Mouse (Mus musculus) limb, embryonic 10.5 days (tissue): ENCODE measurements at regions not wholly inside any gene's neighbourhood (a gene's known extent, or its start where the extent isn't known, plus 50 kb on each side); places are given as distances from the start of the nearest gene placed in this dataset.

Experiments used
- DNase-seq: peaks from one replicate; pipeline ENCODE4 v3.0.0-alpha.2; 2017; ENCODE audit warnings: low spot score
- H3K27ac ChIP-seq: fragments of 300-500 bp; sonication (generic); 2 replicates; pipeline ENCODE4 v1.5.1; 2016; ENCODE audit warnings: mild to moderate bottlenecking
- H3K27me3 ChIP-seq: fragments of 300-500 bp; sonication (generic); 2 replicates; pipeline ENCODE4 v1.6.1; 2016; ENCODE audit warnings: low read depth, mild to moderate bottlenecking; ENCODE audit not compliant: poor library complexity, severe bottlenecking
- H3K36me3 ChIP-seq: fragments of 300-500 bp; sonication (generic); 2 replicates; pipeline ENCODE4 v1.6.1; 2016; ENCODE audit warnings: mild to moderate bottlenecking, moderate library complexity
- H3K4me1 ChIP-seq: fragments of 300-500 bp; sonication (generic); 2 replicates; pipeline ENCODE4 v1.6.1; 2016
- H3K4me3 ChIP-seq: fragments of 300-500 bp; sonication (generic); 2 replicates; pipeline ENCODE4 v1.5.1; 2016; ENCODE audit warnings: mild to moderate bottlenecking, moderate library complexity
- H3K9me3 ChIP-seq: fragments of 300-500 bp; sonication (generic); replicated peaks from 2 replicates; pipeline ENCODE4 v1.6.1; 2016; ENCODE audit warnings: mild to moderate bottlenecking
- WGBS: fragments of 180-500 bp; shearing (Covaris S2); methylation state at CpG from one replicate; pipeline ENCODE4 v1.1.7; 2016; 5-methylcytosine and 5-hydroxymethylcytosine counted together

DNA sequence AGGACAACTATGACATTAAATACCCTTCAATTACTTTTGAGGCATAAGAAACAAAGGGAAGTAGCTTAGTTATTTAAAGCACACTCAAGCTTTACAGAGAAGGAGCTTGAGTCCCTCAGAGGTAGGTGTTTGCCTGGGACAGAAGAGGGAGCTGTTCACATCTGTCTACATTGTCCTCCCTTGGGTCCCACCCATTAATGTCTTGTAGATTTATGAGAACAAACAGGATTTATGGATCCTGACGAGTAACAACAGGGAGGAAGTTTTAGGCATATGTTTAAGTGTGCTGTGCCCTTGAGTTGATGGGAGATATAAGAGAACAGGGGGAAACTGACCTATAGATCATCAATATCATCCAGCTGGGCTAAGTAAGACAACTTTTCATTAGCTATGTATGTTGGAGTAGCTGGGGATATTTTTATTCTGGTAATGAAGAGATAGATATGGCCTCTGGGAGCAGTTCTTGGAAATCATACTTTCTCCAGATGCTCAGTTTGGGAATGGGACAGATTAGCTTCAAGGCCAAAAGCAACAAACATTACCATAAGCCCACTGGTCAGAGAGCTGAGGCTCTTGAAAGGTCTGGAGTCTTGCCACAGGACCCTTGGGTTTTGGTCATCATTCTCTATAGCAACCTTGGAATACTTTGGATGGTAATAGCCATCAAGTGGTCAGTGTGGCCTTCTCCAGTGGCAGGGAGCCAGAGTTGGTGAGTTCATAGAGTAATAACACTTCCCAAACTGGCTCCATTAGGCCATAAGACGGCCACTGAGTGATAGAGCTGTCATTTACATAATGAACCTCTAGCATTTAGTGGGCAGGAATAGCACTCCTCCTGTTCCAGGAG is 487.3 kb downstream of the Meis1 start:
- no peak for DNase-seq

GRCm38 (mm10) chr11:18528568-18528967 is 490.2 kb downstream of the Meis1 start:
- no peak for DNase-seq
- H3K4me3 ChIP-seq, result no peak overlapping the region
- 42% methylated on average over 4 of the region's 4 CpGs for WGBS
- H3K27me3 ChIP-seq, result no peaks in the 10 kb centered on the region
- H3K27ac ChIP-seq, result no peak overlapping the region
- H3K36me3 ChIP-seq, result no peaks in the 10 kb centered on the region
- H3K4me1 ChIP-seq, result peaks cover 19% of the 10 kb centered on the region
- H3K9me3 ChIP-seq, result no peaks in the 10 kb centered on the region

More for the DNA sequence above, 487.3 kb downstream of the Meis1 start:
- H3K9me3 ChIP-seq, result no peaks in the 10 kb centered on the region
- no peak overlapping the region for H3K4me3 ChIP-seq
- H3K36me3 ChIP-seq, result no peaks in the 10 kb centered on the region
- WGBS, result 38% methylated on average over 2 of the region's 2 CpGs
- peaks cover 15% of the 10 kb centered on the region for H3K4me1 ChIP-seq
- H3K27me3 ChIP-seq, result no peaks in the 10 kb centered on the region
- no peak overlapping the region for H3K27ac ChIP-seq

DNA sequence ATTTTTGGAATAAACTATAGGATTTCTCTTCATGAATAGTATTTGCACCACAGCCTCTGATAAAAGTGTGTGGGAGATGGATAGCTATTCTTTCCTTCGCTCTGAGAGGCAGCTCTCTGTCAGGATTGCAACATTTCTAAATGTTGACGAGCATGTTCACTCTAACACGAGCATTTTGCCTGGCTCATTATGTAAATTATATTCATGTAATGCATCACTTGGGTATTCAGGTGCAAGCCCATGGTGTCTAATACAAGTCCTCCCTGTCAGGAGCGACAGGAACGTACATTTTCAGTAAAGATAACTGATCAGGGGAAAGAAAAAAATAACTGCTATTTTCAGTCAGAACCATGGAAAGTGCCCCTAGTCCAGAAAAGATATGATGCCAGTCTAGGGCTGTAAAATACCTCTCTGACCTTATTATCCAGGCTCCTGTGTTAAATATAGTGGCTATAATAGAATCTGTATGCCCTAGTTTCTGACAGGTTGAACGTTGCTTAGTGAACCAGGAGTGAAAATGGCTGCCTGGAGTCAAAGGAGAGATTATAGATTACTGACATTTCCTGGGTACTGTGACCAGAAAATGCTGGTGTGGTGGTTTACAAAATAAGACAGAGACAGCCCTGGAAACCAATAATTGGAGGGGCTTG is 523.6 kb downstream of the Meis1 start:
- Histone ChIP-seq H3K27me3 (no peaks in the 10 kb centered on the region), H3K9me3 (no peaks in the 10 kb centered on the region), H3K4me3 (no peak overlapping the region), H3K27ac (no peak overlapping the region), H3K4me1 (peaks cover 22% of the 10 kb centered on the region), H3K36me3 (no peaks in the 10 kb centered on the region)
- 82% methylated on average over 6 of the region's 6 CpGs for WGBS
- DNase-seq, result no peak

DNA sequence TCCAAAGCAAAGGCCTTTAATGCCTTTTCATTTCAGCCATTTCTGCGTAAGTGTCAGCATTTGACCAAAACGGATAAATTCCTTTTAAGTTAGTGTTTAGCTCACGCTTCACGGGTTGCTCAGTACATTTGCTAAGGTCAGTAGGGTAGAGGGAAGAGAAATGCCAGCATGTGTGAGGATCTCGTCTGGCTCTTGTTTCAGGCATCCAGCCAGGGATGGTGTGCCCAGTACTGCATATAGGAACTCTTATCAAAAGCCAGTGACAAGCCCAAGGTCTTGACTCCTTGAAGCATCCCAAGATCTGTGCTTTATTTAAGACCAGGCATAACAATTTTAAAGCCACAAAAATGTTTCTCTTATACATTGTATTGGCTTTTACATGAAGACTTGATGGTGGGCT is 524.8 kb downstream of the Meis1 start:
- Histone ChIP-seq H3K36me3 (no peaks in the 10 kb centered on the region), H3K4me3 (no peak overlapping the region), H3K9me3 (no peaks in the 10 kb centered on the region), H3K4me1 (peaks cover 31% of the 10 kb centered on the region), H3K27me3 (no peaks in the 10 kb centered on the region), H3K27ac (no peak overlapping the region)
- DNase-seq, result no peak
- 80% methylated on average over 5 of the region's 5 CpGs for WGBS

DNA sequence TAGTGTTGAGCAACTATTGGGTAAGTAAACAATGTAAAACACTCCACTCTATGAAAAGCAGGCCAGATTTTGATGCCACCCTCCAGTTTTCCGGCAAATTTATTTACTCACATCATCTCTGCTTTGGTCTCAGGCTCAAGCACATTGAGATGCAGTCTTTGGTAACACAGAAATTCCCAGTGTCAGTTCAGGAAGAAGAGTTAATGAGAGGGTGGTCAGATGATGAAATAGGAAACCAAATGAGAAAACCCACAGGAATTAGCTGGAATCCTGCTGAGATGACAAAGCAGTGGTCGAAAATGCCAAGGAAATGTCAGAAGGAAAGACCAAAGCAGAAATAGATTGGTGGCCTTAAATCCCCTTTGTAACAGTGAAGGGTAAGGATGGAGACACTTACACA is 525.7 kb downstream of the Meis1 start:
- no peak for DNase-seq
- 44% methylated on average over 2 of the region's 2 CpGs for WGBS
- no peaks in the 10 kb centered on the region for H3K36me3 ChIP-seq
- H3K4me3 ChIP-seq, result no peak overlapping the region
- H3K27ac ChIP-seq, result no peak overlapping the region
- peaks cover 31% of the 10 kb centered on the region for H3K4me1 ChIP-seq
- no peaks in the 10 kb centered on the region for H3K9me3 ChIP-seq
- H3K27me3 ChIP-seq, result no peaks in the 10 kb centered on the region

DNA sequence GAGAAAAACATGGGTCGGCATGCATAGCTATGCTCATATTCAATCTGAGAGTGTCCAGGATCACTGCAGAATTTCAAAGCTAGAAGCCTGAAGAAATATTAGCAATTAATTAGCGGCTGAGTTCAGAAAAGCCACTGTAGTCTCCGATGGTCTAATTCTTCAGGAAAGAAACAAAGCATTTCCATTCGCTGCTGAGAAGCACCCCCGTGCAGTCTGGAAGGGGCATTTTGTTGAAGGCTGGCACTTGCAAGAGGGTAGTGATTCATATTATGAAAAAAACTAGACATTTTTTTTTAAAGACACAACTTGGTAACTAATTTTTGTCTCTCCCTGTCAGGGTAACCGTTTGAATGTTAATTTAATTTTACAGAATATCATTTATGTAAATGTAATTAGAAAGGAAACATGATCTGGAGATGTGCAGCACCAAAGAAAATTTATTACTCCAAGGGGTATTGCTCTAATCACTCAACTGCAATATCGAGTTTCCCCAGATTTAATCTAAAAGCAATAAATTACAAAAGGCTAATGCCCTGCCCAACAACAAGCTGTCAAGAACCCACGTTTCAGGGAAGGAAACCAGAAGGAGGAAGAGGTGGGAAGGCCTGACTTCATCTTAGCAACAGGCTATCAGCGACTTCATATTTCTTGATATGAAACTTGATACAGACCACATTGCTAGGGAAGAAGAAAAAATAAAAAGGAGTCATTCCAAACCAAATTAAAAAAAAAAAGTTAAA is 529.1 kb downstream of the Meis1 start:
- 46% methylated on average over 9 of the region's 9 CpGs for WGBS
- DNase-seq, result no peak
- Histone ChIP-seq H3K4me1 (peaks cover 23% of the 10 kb centered on the region), H3K9me3 (no peaks in the 10 kb centered on the region), H3K4me3 (no peak overlapping the region), H3K27ac (no peak overlapping the region), H3K36me3 (no peaks in the 10 kb centered on the region), H3K27me3 (no peaks in the 10 kb centered on the region)

- DNase-seq, result no peak
- Histone ChIP-seq H3K36me3 (no peaks in the 10 kb centered on the region), H3K27me3 (no peaks in the 10 kb centered on the region), H3K27ac (no peak overlapping the region), H3K4me3 (no peak overlapping the region), H3K9me3 (no peaks in the 10 kb centered on the region), H3K4me1 (no peaks in the 10 kb centered on the region)
Observed at GRCm38 (mm10) chr11:18478841-18479240, 525.2 kb upstream of the Etaa1 start.

- whole genome bisulfite sequencing, result 42% methylated on average over 3 of the region's 3 CpGs
- Histone ChIP-seq H3K4me3 (no peak overlapping the region), H3K27ac (no peak overlapping the region; the same call in 1 of the 2 replicates), H3K4me1 (peaks cover 14% of the 10 kb centered on the region), H3K9me3 (no peaks in the 10 kb centered on the region), H3K36me3 (no peaks in the 10 kb centered on the region), H3K27me3 (no peaks in the 10 kb centered on the region)
- no peak for DNase-seq
Observed at GRCm38 (mm10) chr11:18451271-18451670, 497.6 kb upstream of the Etaa1 start.

DNA sequence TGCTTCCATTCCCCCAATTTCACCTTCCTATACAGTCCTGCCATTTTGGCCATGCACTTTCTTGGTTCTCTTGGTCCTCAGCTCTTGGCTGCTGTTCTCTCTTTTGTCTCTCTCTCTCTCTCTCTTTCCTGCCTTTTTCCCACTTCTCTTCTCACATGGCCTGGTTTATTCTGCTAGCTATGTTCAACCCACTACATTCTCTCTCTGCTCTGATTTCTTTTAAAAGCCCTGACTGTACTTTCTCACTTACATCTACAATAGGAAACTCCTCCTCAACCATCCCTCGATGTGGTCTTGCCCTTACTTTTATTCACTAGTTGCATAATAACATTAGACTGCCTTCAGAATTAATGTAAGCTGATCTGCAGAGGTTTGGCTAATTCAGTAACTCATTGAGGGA is 495.2 kb upstream of the Etaa1 start:
- no peak overlapping the region for H3K4me3 ChIP-seq

GRCm38 (mm10) chr11:18444600-18444999 is 490.9 kb upstream of the Etaa1 start:
- Histone ChIP-seq H3K9me3 (no peaks in the 10 kb centered on the region), H3K36me3 (no peaks in the 10 kb centered on the region), H3K27ac (no peak overlapping the region), H3K4me1 (peaks cover 13% of the 10 kb centered on the region), H3K27me3 (no peaks in the 10 kb centered on the region), H3K4me3 (no peak overlapping the region)
- WGBS, result 57% methylated on average over 8 of the region's 8 CpGs
- no peak for DNase-seq

More for the DNA sequence above, 495.2 kb upstream of the Etaa1 start:
- H3K9me3 ChIP-seq, result no peaks in the 10 kb centered on the region
- H3K36me3 ChIP-seq, result no peaks in the 10 kb centered on the region
- H3K4me1 ChIP-seq, result peaks cover 23% of the 10 kb centered on the region
- DNase-seq, result no peak
- no peaks in the 10 kb centered on the region for H3K27me3 ChIP-seq
- WGBS, result 93% methylated on average over 1 of the region's 1 CpGs
- no peak overlapping the region for H3K27ac ChIP-seq

DNA sequence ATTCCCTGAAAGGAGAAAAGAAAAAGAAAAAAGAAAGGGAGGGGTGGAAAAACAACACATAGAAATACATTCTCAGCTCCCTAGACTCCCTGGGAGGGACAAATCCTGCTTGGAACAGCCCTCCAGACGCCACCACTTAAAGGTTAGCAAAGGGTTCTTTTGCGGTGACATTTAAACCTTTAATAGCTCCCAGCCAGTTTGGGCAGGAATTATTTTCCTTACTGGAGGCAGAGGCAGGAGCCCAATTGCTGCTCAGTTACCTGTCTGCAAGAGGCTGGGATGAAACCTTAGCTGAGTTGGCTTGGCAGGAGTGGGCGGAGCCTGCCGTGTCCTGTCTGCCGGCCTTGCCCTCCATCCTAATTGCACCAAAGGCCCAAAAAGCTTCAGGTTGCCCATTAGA is 490.4 kb upstream of the Etaa1 start:
- H3K4me1 ChIP-seq, result peaks cover 13% of the 10 kb centered on the region
- H3K4me3 ChIP-seq, result no peak overlapping the region
- no peak overlapping the region for H3K27ac ChIP-seq
- no peaks in the 10 kb centered on the region for H3K27me3 ChIP-seq
- no peaks in the 10 kb centered on the region for H3K9me3 ChIP-seq
- WGBS, result 53% methylated on average over 5 of the region's 5 CpGs
- DNase-seq, result no peak
- no peaks in the 10 kb centered on the region for H3K36me3 ChIP-seq

DNA sequence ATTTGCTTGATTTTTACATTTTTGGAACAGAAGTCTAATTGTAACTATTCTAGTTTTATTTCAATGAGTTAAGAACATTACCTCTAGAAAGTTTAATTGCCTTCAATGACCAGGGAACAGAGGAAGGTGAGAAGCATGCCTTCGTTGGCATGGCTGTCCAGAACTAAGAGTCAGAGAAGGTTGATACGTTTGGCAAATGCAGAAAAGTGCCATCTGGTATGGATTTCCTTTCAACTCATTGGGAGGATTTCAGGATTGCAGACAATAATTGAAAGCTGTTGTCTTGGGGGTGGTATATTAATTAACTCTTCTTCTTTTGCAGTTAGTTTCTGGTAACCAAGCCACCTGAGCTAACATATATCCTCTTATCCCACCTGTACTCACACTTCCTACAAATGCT is 489.5 kb upstream of the Etaa1 start:
- Histone ChIP-seq H3K4me3 (no peak overlapping the region), H3K4me1 (peaks cover 13% of the 10 kb centered on the region), H3K27me3 (no peaks in the 10 kb centered on the region), H3K9me3 (no peaks in the 10 kb centered on the region), H3K27ac (no peak overlapping the region), H3K36me3 (no peaks in the 10 kb centered on the region)
- DNase-seq, result no peak
- 78% methylated on average over 2 of the region's 2 CpGs for WGBS
